29 mouse cellular contexts compared by ENCODE assay signal in genomic region chr17:12935719-12936118, GRCm38 (mm10). TPM values are rescaled to one million over a fixed set of nuclear protein-coding genes. Genes with fewer than 3 reads are reported as not detected.
DNase-seq lines count a peak whose midpoint lies in the region; ATAC-seq and TF ChIP-seq lines count a peak whose summit lies in the region.
"Had no signal": no experiment of that assay in that cellular context is flagged by ENCODE, and none has a peak within 500 bp of the region (broad histone marks: within the 10 kb centered on the region; RNA-seq: fewer than 3 reads in every experiment).

No protein-coding gene starts in this region.

- no peaks in the 10 kb centered on the region for H3K27me3 ChIP-seq in kidney, adult 2 months (replicated peaks; ENCODE audit: control insufficient read depth, insufficient read depth, low read length)
- no peaks in the 10 kb centered on the region for H3K27me3 ChIP-seq in kidney, embryonic 14.5 days (ENCODE audit: control insufficient read depth, insufficient read depth, low read length)
- H3K27me3 ChIP-seq: heart, embryonic 15.5 days; limb, embryonic 13.5 days; megakaryocyte, embryonic 14.5 days; midbrain, embryonic 13.5 days; neural tube, embryonic 12.5 days had no signal

- peak overlapping the region; percentile 89 for H3K27ac ChIP-seq in kidney, adult 2 months (ENCODE audit: insufficient read depth, low read depth, low read length)
- no peak overlapping the region for H3K27ac ChIP-seq in kidney, embryonic 14.5 days (ENCODE audit: low read depth, low read length)
- H3K27ac ChIP-seq: embryonic facial prominence, embryonic 10.5 days; forebrain, embryonic 10.5 days; gastrocnemius, adult 2 months; heart, embryonic 15.5 days; hindbrain, embryonic 14.5 days; layer of hippocampus, adult 2 months; limb, embryonic 13.5 days; midbrain, embryonic 13.5 days; neural tube, embryonic 12.5 days had no signal

- peak; percentile 74 for DNase-seq in kidney, adult 2 months
- DNase-seq in retina, postnatal 1 day, result peak; percentile 34
- DNase-seq in retina, embryonic 14.5 days (ENCODE audit: low spot score), result no peak
- peak; percentile 63 for DNase-seq in kidney, postnatal 14 days
- peak; percentile 34 for DNase-seq in yolk sac, embryonic 10.5 days (ENCODE audit: low spot score)
- no peak for DNase-seq in natural killer cell, adult 2 months (ENCODE audit: low spot score in 2 of 2)
- DNase-seq: cerebellum, adult 11-12 months; cerebellum, postnatal 10 days; gastrocnemius, adult 2 months; heart, postnatal 4 days; layer of hippocampus, postnatal 36 days; lung, embryonic 14.5 days; lung, postnatal 36 days; right cerebral cortex, adult 18-20 months; right cerebral cortex, postnatal 4 days; thymus, adult 18-20 months had no signal

- H3K4me2 ChIP-seq in kidney, embryonic 14.5 days (replicated peaks; ENCODE audit: low read depth, low read length), result no peak overlapping the region
- H3K4me2 ChIP-seq: heart, embryonic 15.5 days; hindbrain, embryonic 14.5 days; limb, embryonic 13.5 days; lung, embryonic 14.5 days; midbrain, embryonic 13.5 days; neural tube, embryonic 12.5 days had no signal

- peaks cover 14% of the 10 kb centered on the region; the same call in 1 of the 2 replicates for H3K4me1 ChIP-seq in kidney, adult 2 months (ENCODE audit: control insufficient read depth, insufficient read depth, low read length)
- no peaks in the 10 kb centered on the region for H3K4me1 ChIP-seq in kidney, embryonic 14.5 days (ENCODE audit: control insufficient read depth, insufficient read depth, low read length)

- 28% methylated on average over 4 of the region's 4 CpGs for WGBS in kidney, adult 2 months
- WGBS in kidney, embryonic 14.5 days, result 51% methylated on average over 4 of the region's 4 CpGs

- H3K36me3 ChIP-seq in kidney, adult 2 months (ENCODE audit: control insufficient read depth, insufficient read depth, low read length), result no peaks in the 10 kb centered on the region
- H3K36me3 ChIP-seq in kidney, embryonic 14.5 days (ENCODE audit: control insufficient read depth, insufficient read depth, low read length), result no peaks in the 10 kb centered on the region
- H3K36me3 ChIP-seq: heart, embryonic 15.5 days; limb, embryonic 13.5 days; midbrain, embryonic 13.5 days; neural tube, embryonic 12.5 days had no signal

- H3K9me3 ChIP-seq in kidney, embryonic 14.5 days (ENCODE audit: control insufficient read depth, low read length), result no peaks in the 10 kb centered on the region
- H3K9me3 ChIP-seq: embryonic facial prominence, embryonic 10.5 days; forebrain, embryonic 10.5 days; heart, embryonic 15.5 days; limb, embryonic 13.5 days; megakaryocyte, embryonic 14.5 days; midbrain, embryonic 13.5 days; neural tube, embryonic 12.5 days had no signal

- no peak for ATAC-seq in kidney, embryonic 14.5 days (ENCODE audit: low FRiP score, low TSS enrichment)
- no peak for ATAC-seq in erythroid progenitor cell, adult 5-6 weeks (replicated peaks; ENCODE audit: low FRiP score, poor library complexity, severe bottlenecking)
- ATAC-seq: inflammation-experienced regulatory T-cells, adult 6 months; midbrain, embryonic 13.5 days had no signal

- no peak for TF ChIP-seq POLR2A in kidney, adult 2 months (IDR thresholded peaks at IDR 0.05; ENCODE audit: low read depth, low read length)

- no peak for TF ChIP-seq CTCF in kidney, adult 2 months (conservative IDR thresholded peaks at IDR 0.05; ENCODE audit: insufficient read depth, insufficient read length, low read depth, low read length)

- no peak overlapping the region for H3K9ac ChIP-seq in kidney, embryonic 14.5 days (ENCODE audit: low read depth, low read length)
- H3K9ac ChIP-seq: heart, embryonic 15.5 days; hindbrain, embryonic 14.5 days; limb, embryonic 13.5 days; lung, embryonic 14.5 days; midbrain, embryonic 13.5 days; neural tube, embryonic 12.5 days had no signal

- H3K4me3 ChIP-seq in kidney, adult 2 months (ENCODE audit: insufficient read depth, low read depth, low read length), result no peak overlapping the region
- no peak overlapping the region for H3K4me3 ChIP-seq in kidney, embryonic 14.5 days (ENCODE audit: low read length)
- H3K4me3 ChIP-seq: embryonic facial prominence, embryonic 10.5 days; forebrain, embryonic 10.5 days; gastrocnemius, adult 2 months; heart, embryonic 15.5 days; layer of hippocampus, adult 2 months; limb, embryonic 13.5 days; megakaryocyte, embryonic 14.5 days; midbrain, embryonic 13.5 days; neural tube, embryonic 12.5 days had no signal

RNA-seq across cellular contexts. Expression of gene Acat3, which starts 4.7 kb away (rescaled TPM):
- polyA plus RNA-seq in kidney, adult 2 months (2012; rRNA removed), result 8.4 and 10.3 TPM in 2 replicates
- polyA plus RNA-seq in kidney, embryonic 14.5 days (2014; fragmentation: Nextera tagmentation; extraction: Ambion mirVana), result 0.61 and 0.76 TPM in 2 replicates
- total RNA-seq in erythroid progenitor cell, adult 5-6 weeks (2015; ENCODE audit: low replicate concordance), result not detected in 2 replicates
- total RNA-seq in erythroid progenitor cell, adult 5-6 weeks (2017; ENCODE audit: low replicate concordance), result not detected in 2 replicates
- total RNA-seq: gastrocnemius, adult 2 months; heart, postnatal 4 days; monocyte, adult 5-6 weeks had no signal

RNA-seq across cellular contexts. Expression of gene Mrpl18, which starts 19.6 kb away (rescaled TPM):
- polyA plus RNA-seq in kidney, adult 2 months (2012; rRNA removed), result 46.1 and 48.9 TPM in 2 replicates
- 186 and 194 TPM in 2 replicates for polyA plus RNA-seq in kidney, embryonic 14.5 days (2014; fragmentation: Nextera tagmentation; extraction: Ambion mirVana)
- total RNA-seq in erythroid progenitor cell, adult 5-6 weeks (2015; ENCODE audit: low replicate concordance), result 96.0 and 107 TPM in 2 replicates
- total RNA-seq in erythroid progenitor cell, adult 5-6 weeks (2017; ENCODE audit: low replicate concordance), result 57.0 and 93.7 TPM in 2 replicates

RNA-seq across cellular contexts. Expression of gene Tcp1, which starts 20.2 kb away (rescaled TPM):
- 51.8 and 78.4 TPM in 2 replicates for polyA plus RNA-seq in kidney, adult 2 months (2012; rRNA removed)
- 407 and 495 TPM in 2 replicates for polyA plus RNA-seq in kidney, embryonic 14.5 days (2014; fragmentation: Nextera tagmentation; extraction: Ambion mirVana)
- 136 and 173 TPM in 2 replicates for total RNA-seq in erythroid progenitor cell, adult 5-6 weeks (2015; ENCODE audit: low replicate concordance)
- total RNA-seq in erythroid progenitor cell, adult 5-6 weeks (2017; ENCODE audit: low replicate concordance), result 208 and 220 TPM in 2 replicates

RNA-seq across cellular contexts. Expression of gene Acat2, which starts 24.8 kb away (rescaled TPM):
- polyA plus RNA-seq in kidney, adult 2 months (2012; rRNA removed), result 44.3 and 54.3 TPM in 2 replicates
- 78.4 and 95.7 TPM in 2 replicates for polyA plus RNA-seq in kidney, embryonic 14.5 days (2014; fragmentation: Nextera tagmentation; extraction: Ambion mirVana)
- total RNA-seq in erythroid progenitor cell, adult 5-6 weeks (2015; ENCODE audit: low replicate concordance), result 3.2 and 17.2 TPM in 2 replicates
- total RNA-seq in erythroid progenitor cell, adult 5-6 weeks (2017; ENCODE audit: low replicate concordance), result 3.9 and 7.3 TPM in 2 replicates

RNA-seq across cellular contexts. Expression of gene Pnldc1, which starts 25.7 kb away (rescaled TPM):
- 1.7 and 2.1 TPM in 2 replicates for polyA plus RNA-seq in kidney, adult 2 months (2012; rRNA removed)
- 1.3 and 1.7 TPM in 2 replicates for polyA plus RNA-seq in kidney, embryonic 14.5 days (2014; fragmentation: Nextera tagmentation; extraction: Ambion mirVana)
- total RNA-seq in erythroid progenitor cell, adult 5-6 weeks (2015; ENCODE audit: low replicate concordance), result 2.9 TPM in 1 of 2 replicates, not detected in the other
- total RNA-seq in erythroid progenitor cell, adult 5-6 weeks (2017; ENCODE audit: low replicate concordance), result 7.4 TPM in 1 of 2 replicates, not detected in the other
- total RNA-seq: monocyte, adult 5-6 weeks had no signal

Comparison
In these comparisons a context has a peak if more than half of its experiments do, and no peak if none do; other contexts are left out.
1. DNase-seq: peak in kidney, adult 2 months (single experiment), retina, postnatal 1 day (single experiment), kidney, postnatal 14 days (single experiment) and yolk sac, embryonic 10.5 days (single experiment); none in retina, embryonic 14.5 days (single experiment) and natural killer cell, adult 2 months (0 of 2).